Mouse (Mus musculus) kidney, embryonic 16.5 days (tissue): Measurements from ENCODE around the gene Cmtm3. TPM values are rescaled to one million over a fixed set of nuclear protein-coding genes. Genes with fewer than 3 reads are reported as not detected.
A peak's percentile ranks its signal among the peaks of the same experiment; 100 is the strongest.

ENCODE experiments used
- ATAC-seq: fragments of 200-750 bp; cut with Nextera tagmentation; 2 replicates; pipeline ENCODE4 v1.8.0; 2017; ENCODE audit warnings: moderate TSS enrichment; ENCODE audit not compliant: low FRiP score, low TSS enrichment
- H3K27ac ChIP-seq: fragments of 300-500 bp; sonication (generic); 2 replicates; pipeline ENCODE4 v1.5.1; 2014; ENCODE audit warnings: low read length
- H3K27me3 ChIP-seq: fragments of 300-500 bp; sonication (generic); 2 replicates; pipeline ENCODE4 v1.6.1; 2014; ENCODE audit warnings: low read length, control low read depth, mixed read lengths; ENCODE audit not compliant: insufficient read depth
- H3K36me3 ChIP-seq: fragments of 300-500 bp; sonication (generic); 2 replicates; pipeline ENCODE4 v1.6.1; 2014; ENCODE audit warnings: low read length, control low read depth, mixed read lengths; ENCODE audit not compliant: insufficient read depth
- H3K4me1 ChIP-seq: fragments of 300-500 bp; sonication (generic); 2 replicates; pipeline ENCODE4 v1.6.1; 2014; ENCODE audit warnings: low read length, control low read depth, mixed read lengths; ENCODE audit not compliant: insufficient read depth
- H3K4me2 ChIP-seq: fragments of 300-500 bp; sonication (generic); replicated peaks from 2 replicates; pipeline ENCODE4 v1.6.1; 2014; ENCODE audit warnings: low read depth, low read length
- H3K4me3 ChIP-seq: fragments of 300-500 bp; sonication (generic); 2 replicates; pipeline ENCODE4 v1.5.1; 2014; ENCODE audit warnings: mild to moderate bottlenecking, low read length
- H3K9ac ChIP-seq: fragments of 300-500 bp; sonication (generic); replicated peaks from 2 replicates; pipeline ENCODE4 v1.6.1; 2014; ENCODE audit warnings: low read length
- H3K9me3 ChIP-seq: fragments of 300-500 bp; sonication (generic); 2 replicates; pipeline ENCODE4 v1.6.1; 2016; ENCODE audit warnings: low read length, control low read depth
- WGBS: fragments of 180-500 bp; shearing (Covaris S2); extraction: QIAGEN DNeasy Blood & Tissue Kit; methylation state at CpG from one replicate; pipeline ENCODE4 v1.1.7; 2014; 5-methylcytosine and 5-hydroxymethylcytosine counted together
- polyA plus RNA-seq: library from polyadenylated mRNA; unstranded; fragments of >200 nt; fragmentation: Nextera tagmentation; extraction: Ambion mirVana; gene quantifications from 2 replicates; pipeline ENCODE4 v1.2.1, GENCODE M21; 2015

The Cmtm3 gene
- polyA plus RNA-seq, 1 experiment from 2014 or later: 172 TPM

- Histone ChIP-seq H3K4me1 (peaks cover 40% of the 10 kb centered on the region), H3K9me3 (no peaks in the 10 kb centered on the region), H3K4me3 (no peak overlapping the region), H3K4me2 (no peak overlapping the region; the same call in 1 of the 2 replicates), H3K27ac (peak overlapping the region; percentile 89), H3K9ac (peak overlapping the region; percentile 41), H3K36me3 (no peaks in the 10 kb centered on the region), H3K27me3 (no peaks in the 10 kb centered on the region)
- ATAC-seq: peak; percentile 93
- 23% methylated on average over 14 of the region's 14 CpGs for WGBS
Measured at GRCm38 (mm10) chr8:104374864-104375846, 35.9 kb downstream of the Cmtm3 start.

DNA sequence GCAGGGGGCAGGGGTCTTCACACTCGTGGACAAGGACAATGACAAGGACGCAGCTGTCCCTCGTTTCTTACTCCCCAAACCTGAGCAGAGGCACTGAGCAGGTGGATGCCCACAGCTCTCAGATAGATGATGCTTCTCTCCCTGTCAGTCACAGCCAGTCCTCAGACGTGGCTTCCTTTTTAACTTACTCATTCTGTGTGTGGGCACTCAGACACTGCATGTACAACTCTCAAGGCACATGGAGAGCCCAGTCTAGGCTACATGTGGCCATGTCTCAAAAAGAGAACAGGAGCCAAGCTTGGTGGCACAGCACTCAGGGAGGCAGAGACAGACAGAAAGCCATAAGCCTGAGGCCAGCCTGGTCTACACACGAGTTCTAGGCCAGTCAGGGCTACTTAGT lies 36.7 kb downstream of the Cmtm3 start:
- WGBS: 57% methylated on average over 5 of the region's 5 CpGs
- 0 out of 2 replicates have a peak, but pooled peaks have one; percentile 3 for ATAC-seq
- Histone ChIP-seq H3K36me3 (no peaks in the 10 kb centered on the region), H3K4me3 (no peak overlapping the region), H3K9me3 (no peaks in the 10 kb centered on the region), H3K9ac (peak overlapping the region; percentile 41), H3K4me1 (peaks cover 38% of the 10 kb centered on the region), H3K27me3 (no peaks in the 10 kb centered on the region), H3K4me2 (no peak overlapping the region; the same call in 1 of the 2 replicates), H3K27ac (peak overlapping the region; percentile 89)

DNA sequence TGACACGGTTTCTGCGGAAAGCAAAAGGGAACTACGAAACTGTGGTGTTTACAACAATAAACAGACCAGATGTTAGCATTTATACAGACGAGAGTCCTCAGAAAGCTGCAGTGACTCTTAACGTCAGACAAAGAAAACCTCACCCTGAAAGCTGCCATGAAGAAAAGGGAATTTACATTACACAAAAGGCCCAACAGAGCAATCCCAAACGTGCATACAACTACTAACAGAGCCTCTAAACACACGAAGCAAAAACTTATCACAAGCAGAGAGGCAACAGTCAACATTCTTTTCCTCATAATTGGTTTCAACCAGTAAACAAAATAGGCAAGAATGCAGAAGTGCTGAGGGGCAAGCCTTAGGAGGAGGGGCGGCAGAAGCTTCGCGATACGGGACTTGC lies 37.5 kb downstream of the Cmtm3 start:
- H3K27ac ChIP-seq: peak overlapping the region; percentile 41; the same call in 1 of the 2 replicates
- no peaks in the 10 kb centered on the region for H3K27me3 ChIP-seq
- no peaks in the 10 kb centered on the region for H3K9me3 ChIP-seq
- ATAC-seq: no peak
- H3K4me2 ChIP-seq: no peak overlapping the region
- H3K4me1 ChIP-seq: peaks cover 38% of the 10 kb centered on the region
- H3K9ac ChIP-seq: no peak overlapping the region
- H3K4me3 ChIP-seq: no peak overlapping the region
- no peaks in the 10 kb centered on the region for H3K36me3 ChIP-seq
- WGBS: 71% methylated on average over 11 of the region's 11 CpGs

- Histone ChIP-seq H3K27me3 (no peaks in the 10 kb centered on the region), H3K4me2 (no peak overlapping the region), H3K9me3 (no peaks in the 10 kb centered on the region), H3K27ac (no peak overlapping the region), H3K4me3 (no peak overlapping the region), H3K36me3 (no peaks in the 10 kb centered on the region), H3K4me1 (peaks cover 52% of the 10 kb centered on the region), H3K9ac (no peak overlapping the region)
- 60% methylated on average over 10 of the region's 10 CpGs for WGBS
- ATAC-seq: no peak
Measured at GRCm38 (mm10) chr8:104379301-104379836, 40.2 kb downstream of the Cmtm3 start.

DNA sequence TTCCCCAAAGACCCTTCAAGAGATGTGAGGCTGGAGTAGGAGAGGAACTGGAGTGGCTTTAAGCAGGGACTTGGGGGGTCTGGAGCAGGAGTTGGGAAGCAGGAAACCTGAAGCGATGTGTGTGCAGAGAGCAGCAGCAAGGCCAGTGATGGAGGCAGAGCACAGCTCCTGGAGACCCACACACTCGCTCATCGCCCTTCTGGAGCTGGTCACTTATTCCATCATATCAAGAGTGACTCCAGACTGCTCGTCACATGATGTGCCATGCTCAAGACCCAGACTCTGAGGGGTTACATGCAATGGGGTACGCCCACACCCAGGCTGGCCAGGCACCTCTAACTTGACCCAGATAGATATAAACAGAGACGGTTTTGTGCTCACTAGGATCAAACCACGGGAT lies 41.1 kb downstream of the Cmtm3 start:
- H3K27ac ChIP-seq: no peak overlapping the region
- H3K4me2 ChIP-seq: no peak overlapping the region
- no peaks in the 10 kb centered on the region for H3K27me3 ChIP-seq
- H3K9ac ChIP-seq: no peak overlapping the region
- 88% methylated on average over 7 of the region's 7 CpGs for WGBS
- ATAC-seq: no peak
- H3K9me3 ChIP-seq: no peaks in the 10 kb centered on the region
- no peaks in the 10 kb centered on the region for H3K36me3 ChIP-seq
- H3K4me3 ChIP-seq: no peak overlapping the region
- H3K4me1 ChIP-seq: peaks cover 45% of the 10 kb centered on the region

- H3K27ac ChIP-seq: no peak overlapping the region
- WGBS: 84% methylated on average over 5 of the region's 5 CpGs
- no peak overlapping the region for H3K4me3 ChIP-seq
- no peak overlapping the region for H3K4me2 ChIP-seq
- no peaks in the 10 kb centered on the region for H3K9me3 ChIP-seq
- peaks cover 43% of the 10 kb centered on the region for H3K4me1 ChIP-seq
- no peak overlapping the region for H3K9ac ChIP-seq
- H3K27me3 ChIP-seq: no peaks in the 10 kb centered on the region
- ATAC-seq: no peak
- H3K36me3 ChIP-seq: no peaks in the 10 kb centered on the region
Measured at GRCm38 (mm10) chr8:104380961-104381411, 41.8 kb downstream of the Cmtm3 start.

DNA sequence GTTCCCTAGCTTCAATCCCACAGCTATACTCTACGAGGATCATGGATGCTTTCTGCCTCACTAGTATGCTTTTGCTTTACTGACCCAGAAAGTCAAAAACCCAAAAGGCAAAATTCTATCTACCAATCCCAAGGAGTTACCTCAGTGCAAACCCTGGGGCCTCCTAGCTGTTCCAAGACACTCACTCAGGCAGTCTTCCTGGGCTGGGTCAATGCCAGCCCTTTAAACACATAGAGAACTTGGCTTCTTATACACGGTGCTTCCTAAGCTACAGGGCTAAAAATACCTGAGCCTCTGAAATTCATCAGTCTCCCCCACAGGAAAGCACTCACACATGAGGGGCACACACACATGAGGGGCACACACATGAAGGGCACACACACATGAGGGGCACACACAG lies 44.1 kb downstream of the Cmtm3 start:
- H3K36me3 ChIP-seq: no peaks in the 10 kb centered on the region
- no peaks in the 10 kb centered on the region for H3K27me3 ChIP-seq
- WGBS: 66% methylated on average over 2 of the region's 2 CpGs
- no peak overlapping the region for H3K9ac ChIP-seq
- no peak overlapping the region for H3K4me2 ChIP-seq
- no peaks in the 10 kb centered on the region for H3K9me3 ChIP-seq
- H3K27ac ChIP-seq: peak overlapping the region; percentile 60
- peaks cover 54% of the 10 kb centered on the region for H3K4me1 ChIP-seq
- no peak for ATAC-seq
- H3K4me3 ChIP-seq: no peak overlapping the region

GRCm38 (mm10) chr8:104383977-104384376 lies 44.8 kb downstream of the Cmtm3 start:
- Histone ChIP-seq H3K4me2 (no peak overlapping the region), H3K4me1 (peaks cover 54% of the 10 kb centered on the region), H3K27me3 (no peaks in the 10 kb centered on the region), H3K27ac (peak overlapping the region; percentile 60), H3K4me3 (no peak overlapping the region), H3K9ac (0 out of 2 replicates have a peak overlapping the region, but pooled peaks have one; percentile 26), H3K36me3 (no peaks in the 10 kb centered on the region), H3K9me3 (no peaks in the 10 kb centered on the region)
- 52% methylated on average over 3 of the region's 3 CpGs for WGBS
- peak; percentile 81 for ATAC-seq

DNA sequence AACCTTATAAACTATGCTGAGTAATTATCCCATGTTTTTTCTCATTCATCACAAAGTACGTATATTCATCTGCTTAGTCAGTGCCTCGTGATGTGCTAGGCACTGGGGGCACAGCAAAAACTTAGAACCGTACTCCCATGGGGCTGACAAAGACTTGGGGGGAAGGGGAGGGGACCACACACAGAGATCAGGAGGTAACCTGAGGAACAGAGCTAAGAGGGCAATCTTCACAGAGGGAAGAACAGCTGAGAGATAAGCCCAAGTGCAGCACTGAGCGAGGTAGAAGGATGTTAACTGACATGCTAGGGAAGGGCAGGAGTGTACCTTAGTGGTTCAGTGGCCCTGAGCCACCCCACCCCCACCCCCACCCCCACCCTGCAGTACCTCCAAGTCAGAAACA lies 47.5 kb downstream of the Cmtm3 start:
- Histone ChIP-seq H3K4me3 (no peak overlapping the region), H3K4me2 (no peak overlapping the region), H3K27ac (no peak overlapping the region), H3K4me1 (peaks cover 50% of the 10 kb centered on the region), H3K9me3 (no peaks in the 10 kb centered on the region), H3K36me3 (no peaks in the 10 kb centered on the region), H3K27me3 (no peaks in the 10 kb centered on the region), H3K9ac (no peak overlapping the region)
- no peak for ATAC-seq
- 26% methylated on average over 4 of the region's 4 CpGs for WGBS

DNA sequence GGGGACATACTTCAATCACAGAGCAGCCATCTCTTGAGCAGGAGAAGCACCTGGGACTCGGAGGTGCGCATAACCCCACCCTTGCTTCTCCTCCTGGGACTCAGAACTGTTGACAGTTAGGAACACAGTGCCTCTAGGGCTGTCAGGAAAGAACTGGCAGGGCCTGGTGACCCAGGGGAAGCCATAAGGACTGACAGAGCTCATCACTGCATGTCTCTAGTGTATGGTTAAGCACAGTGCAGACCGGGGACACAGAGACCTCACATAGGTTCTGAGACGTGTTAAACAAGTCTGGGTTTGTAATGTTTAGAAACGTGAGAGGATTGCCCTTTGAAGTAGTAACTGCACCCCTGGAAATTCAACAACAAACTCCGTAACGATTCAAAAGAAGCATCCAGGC lies 48.3 kb downstream of the Cmtm3 start:
- Histone ChIP-seq H3K4me1 (peaks cover 45% of the 10 kb centered on the region), H3K27ac (0 out of 2 replicates have a peak overlapping the region, but pooled peaks have one; percentile 29), H3K4me2 (no peak overlapping the region), H3K27me3 (no peaks in the 10 kb centered on the region), H3K4me3 (no peak overlapping the region), H3K36me3 (no peaks in the 10 kb centered on the region), H3K9ac (no peak overlapping the region), H3K9me3 (no peaks in the 10 kb centered on the region)
- no peak for ATAC-seq
- 55% methylated on average over 7 of the region's 7 CpGs for WGBS
